Mouse (Mus musculus): Measurements from ENCODE around the gene Sult2a3. TPM values are rescaled to one million over a fixed set of nuclear protein-coding genes. Genes with fewer than 3 reads are reported as not detected.
"Not testable (repeated sequence)": the region's sequence is repeated elsewhere in the genome, so short reads cannot be mapped to it uniquely, and the experiment has no call there.

Gene Sult2a3
- not detected for total RNA-seq (2021)
- long read RNA-seq, experiment 1: 0 reads
- long read RNA-seq, experiment 2: 0 reads

- no peak for DNase-seq (ENCODE audit: low spot score)
These were observed at the start of gene Sult2a3 for GRCm38 (mm10) chr7:14122944-14123343. Gene Sult2a3, minus strand, starts transcription at chr7:14123044.

GRCm38 (mm10) chr7:14120436-14120835, 2.4 kb downstream of the Sult2a3 start:
- no peak for DNase-seq (ENCODE audit: low spot score)

DNA sequence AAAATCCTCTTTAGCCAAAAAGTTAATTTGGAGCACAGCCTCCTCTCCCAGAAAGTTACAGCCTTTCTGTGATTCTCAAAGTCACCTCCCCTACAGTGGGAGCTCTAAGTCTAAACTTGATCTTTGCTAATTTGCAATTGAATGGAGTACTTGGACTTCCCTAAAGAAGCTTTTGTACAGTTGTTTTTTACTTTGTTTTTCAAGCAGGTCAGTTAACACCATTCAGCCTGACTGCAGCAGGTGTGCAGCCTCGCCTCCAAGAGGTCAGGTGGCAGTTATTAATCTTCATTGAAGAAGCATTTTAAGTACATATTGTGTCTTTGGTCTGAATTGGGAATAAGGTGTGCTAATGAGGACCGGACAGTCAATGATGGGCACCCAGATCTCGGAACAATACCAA, 3.0 kb downstream of the Sult2a3 start:
- DNase-seq (ENCODE audit: low spot score): not testable (repeated sequence)

DNA sequence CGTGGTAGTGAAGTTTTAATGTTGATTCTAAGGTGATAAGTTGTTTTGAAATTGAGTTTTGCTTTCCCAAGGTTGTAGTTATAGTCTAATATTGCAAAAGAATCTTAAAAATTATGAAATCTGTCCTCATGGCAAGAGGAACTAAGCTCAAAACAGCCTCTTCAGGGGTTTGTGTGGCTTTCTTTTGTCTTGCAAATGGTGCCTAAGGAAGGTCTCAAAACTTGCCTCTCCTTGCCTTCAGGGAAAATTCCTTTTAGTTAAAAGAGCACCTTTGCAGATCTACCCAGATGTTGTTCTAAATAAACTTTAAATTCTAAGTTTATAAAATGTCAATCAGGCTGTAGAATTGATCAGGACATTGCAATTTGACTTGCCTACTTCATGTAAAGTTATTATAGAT, 6.1 kb downstream of the Sult2a3 start:
- DNase-seq (ENCODE audit: low spot score): no peak

GRCm38 (mm10) chr7:14114471-14114870, 8.4 kb downstream of the Sult2a3 start:
- not testable (repeated sequence) for DNase-seq (ENCODE audit: low spot score)

- DNase-seq (ENCODE audit: low spot score): not testable (repeated sequence)
These were observed 75.0 kb downstream of the Sult2a3 start for GRCm38 (mm10) chr7:14047821-14048220.

DNA sequence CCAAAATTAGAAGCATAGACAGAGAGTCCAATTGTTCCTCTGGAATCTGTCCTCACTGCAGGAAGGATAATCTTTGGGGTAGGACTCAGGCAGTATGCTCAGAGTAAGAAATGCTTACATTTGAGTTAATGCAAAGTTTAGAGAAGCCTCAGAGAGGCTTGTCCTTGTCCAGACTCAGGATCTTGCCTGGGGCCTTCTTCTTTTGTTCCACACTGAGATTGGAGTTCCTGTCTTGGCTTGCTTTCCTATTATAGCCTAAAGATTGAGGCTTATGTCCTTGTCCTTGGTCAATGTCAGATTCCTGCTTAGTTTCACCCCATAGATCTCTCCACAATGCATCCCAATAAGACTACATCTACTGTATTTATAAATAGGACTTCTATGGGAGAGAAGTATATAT, 92.0 kb downstream of the Sult2a3 start:
- not testable (repeated sequence) for DNase-seq (ENCODE audit: low spot score)

Other genes with a start within 250 kb of the Sult2a3 start
- not detected for gene Sult2a4, start 133.4 kb downstream of the Sult2a3 start, total RNA-seq (2021)
- gene Sult2a6, start 131.8 kb upstream of the Sult2a3 start, total RNA-seq (2021): not detected
- not detected for gene Obox8, start 210.5 kb upstream of the Sult2a3 start, total RNA-seq (2021)